Mouse (Mus musculus) bone marrow, adult 2 months (tissue): ENCODE data around the gene Tas2r107. TPM values are rescaled to one million over a fixed set of nuclear protein-coding genes. Genes with fewer than 3 reads are reported as not detected.
"Not testable (repeated sequence)": the region's sequence is repeated elsewhere in the genome, so short reads cannot be mapped to it uniquely, and the experiment has no call there.

Experiments
- H3K27ac ChIP-seq: fragments of 200-500 bp; 2 replicates; pipeline ENCODE4 v1.5.1; 2012; ENCODE audit warnings: low read depth, mild to moderate bottlenecking, control low read depth, inconsistent platforms, low read length; ENCODE audit not compliant: control insufficient read depth, poor library complexity, insufficient read depth
- H3K4me1 ChIP-seq: fragments of 200-500 bp; 2 replicates; pipeline ENCODE4 v1.6.1; 2011; ENCODE audit warnings: low read length; ENCODE audit not compliant: control insufficient read depth, insufficient read depth
- H3K4me3 ChIP-seq: fragments of 200-500 bp; replicated peaks from 2 replicates; pipeline ENCODE3; 2011; ENCODE audit warnings: mild to moderate bottlenecking, low read depth, low read length, control low read depth; ENCODE audit not compliant: control insufficient read depth
- CTCF ChIP-seq: fragments of 200-500 bp; IDR thresholded peaks from 2 replicates; pipeline ENCODE4 v1.5.1; 2011; ENCODE audit warnings: low read length, control low read depth; ENCODE audit not compliant: control insufficient read depth, insufficient read depth
- POLR2A ChIP-seq: fragments of 200-500 bp; IDR thresholded peaks from 2 replicates; pipeline ENCODE4 v1.6.1; 2011; ENCODE audit warnings: low read depth, mild to moderate bottlenecking, control low read depth, low read length, borderline replicate concordance; ENCODE audit not compliant: control insufficient read depth
- WGBS: fragments of 180-500 bp; shearing (Covaris S2); methylation state at CpG from one replicate; pipeline ENCODE4 v1.1.7; 2018; 5-methylcytosine and 5-hydroxymethylcytosine counted together
- polyA plus RNA-seq: library from polyadenylated mRNA; stranded (reverse); fragments of >200 nt; gene quantifications from 2 replicates; pipeline ENCODE4 v1.2.4, GENCODE M21; 2011; ENCODE audit warnings: low replicate concordance; ENCODE audit not compliant: missing spikeins, insufficient read depth, insufficient read length

Gene Tas2r107
- not detected in 2 replicates for polyA plus RNA-seq

- Histone ChIP-seq H3K27ac (no peak within 1 kb of the TSS), H3K4me1 (no peaks in the 10 kb centered on the region), H3K4me3 (no peak within 1 kb of the TSS)
- no peak for TF ChIP-seq CTCF
- TF ChIP-seq POLR2A: no peak
These were observed at the start of gene Tas2r107 for GRCm38 (mm10) chr6:131660049-131660448. TSS of gene Tas2r107 (minus strand) at chr6:131660149.

- TF ChIP-seq POLR2A (no peak), CTCF (no peak)
- Histone ChIP-seq H3K27ac (no peak within 1 kb of the TSS), H3K4me3 (no peak within 1 kb of the TSS), H3K4me1 (no peaks in the 10 kb centered on the region)
These were observed 30.0 kb upstream of the Tas2r107 start, which contains the start of gene Tas2r114 for GRCm38 (mm10) chr6:131689963-131690362. TSS of gene Tas2r114 (minus strand) at chr6:131690063.

GRCm38 (mm10) chr6:131687395-131687794, 27.4 kb upstream of the Tas2r107 start, which contains the start of gene Tas2r105:
TSS of gene Tas2r105 (minus strand) at chr6:131687495.
- H3K27ac ChIP-seq: no peak within 1 kb of the TSS
- 75% methylated on average over 1 of the region's 1 CpGs for WGBS
- H3K4me1 ChIP-seq: no peaks in the 10 kb centered on the region
- TF ChIP-seq CTCF (no peak), POLR2A (no peak)
- H3K4me3 ChIP-seq: no peak within 1 kb of the TSS

- no peak for TF ChIP-seq CTCF
- TF ChIP-seq POLR2A: no peak
- WGBS: 44% methylated on average over 1 of the region's 1 CpGs
- no peaks in the 10 kb centered on the region for H3K4me1 ChIP-seq
- no peak within 1 kb of the TSS for H3K4me3 ChIP-seq
- H3K27ac ChIP-seq: no peak within 1 kb of the TSS
These were observed 25.7 kb upstream of the Tas2r107 start, which contains the start of gene Tas2r104 for GRCm38 (mm10) chr6:131685644-131686043. TSS of gene Tas2r104 (minus strand) at chr6:131685744.

- TF ChIP-seq POLR2A (no peak), CTCF (no peak)
- 59% methylated on average over 3 of the region's 3 CpGs for WGBS
- H3K27ac ChIP-seq: no peak within 1 kb of the TSS
- H3K4me1 ChIP-seq: no peaks in the 10 kb centered on the region
- no peak within 1 kb of the TSS for H3K4me3 ChIP-seq
These were observed 18.8 kb upstream of the Tas2r107 start, which contains the start of gene Tas2r106 for GRCm38 (mm10) chr6:131678786-131679185. TSS of gene Tas2r106 (minus strand) at chr6:131678886.

GRCm38 (mm10) chr6:131630812-131631211, 29.1 kb downstream of the Tas2r107 start, which contains the start of gene Tas2r130:
TSS of gene Tas2r130 (minus strand) at chr6:131630912.
- no peak within 1 kb of the TSS for H3K4me3 ChIP-seq
- no peaks in the 10 kb centered on the region for H3K4me1 ChIP-seq
- no peak for TF ChIP-seq POLR2A
- no peak for TF ChIP-seq CTCF
- H3K27ac ChIP-seq: no peak within 1 kb of the TSS
- 64% methylated on average over 3 of the region's 3 CpGs for WGBS

- WGBS: 81% methylated on average over 1 of the region's 1 CpGs
- H3K4me1 ChIP-seq, H3K4me3 ChIP-seq, H3K27ac ChIP-seq: not testable (repeated sequence)
These were observed 50.0 kb downstream of the Tas2r107 start for GRCm38 (mm10) chr6:131609956-131610355.

Other genes with a start within 250 kb of the Tas2r107 start
- gene 5430401F13Rik, start 173.7 kb downstream of the Tas2r107 start, polyA plus RNA-seq: not detected in 2 replicates
- not detected in 2 replicates for gene Gm6619, start 173.7 kb downstream of the Tas2r107 start, polyA plus RNA-seq
- gene Tas2r130, start 29.2 kb downstream of the Tas2r107 start, polyA plus RNA-seq: not detected in 2 replicates
- not detected in 2 replicates for gene Tas2r106, start 18.7 kb upstream of the Tas2r107 start, polyA plus RNA-seq
- gene Tas2r104, start 25.6 kb upstream of the Tas2r107 start, polyA plus RNA-seq: not detected in 2 replicates
- not detected in 2 replicates for gene Tas2r105, start 27.3 kb upstream of the Tas2r107 start, polyA plus RNA-seq
- gene Tas2r114, start 29.9 kb upstream of the Tas2r107 start, polyA plus RNA-seq: not detected in 2 replicates